Mouse (Mus musculus): ENCODE measurements around the gene D630003M21Rik.

DNA sequence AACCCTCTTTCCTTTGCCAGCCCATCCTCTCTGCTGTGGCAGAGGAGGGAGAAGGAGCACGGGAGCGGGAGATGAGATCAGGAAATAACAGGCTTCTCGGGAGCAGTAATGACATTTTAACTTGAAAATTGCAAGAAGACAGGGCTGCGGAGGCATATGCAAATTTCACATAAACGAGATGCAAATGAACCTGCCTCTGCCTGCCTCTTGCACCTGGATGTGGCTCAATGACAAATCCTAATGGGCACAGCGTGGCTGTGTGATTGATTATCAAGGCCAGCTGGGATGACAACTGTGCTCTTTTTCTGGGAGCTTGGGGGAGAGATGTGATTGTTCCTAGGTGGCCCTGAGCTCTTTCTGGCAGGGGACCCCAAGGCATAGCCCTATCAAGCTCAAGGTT is 47.1 kb downstream of the D630003M21Rik start:
- TF ChIP-seq MAX (IDR thresholded peaks at IDR 0.05; ENCODE audit: low read depth) (no peak), POLR2A (IDR thresholded peaks at IDR 0.05; ENCODE audit: insufficient read length, low read depth) (no peak), POLR2AphosphoS2 (IDR thresholded peaks at IDR 0.05; ENCODE audit: insufficient read length, low read depth) (no peak), MYOD1 (IDR thresholded peaks at IDR 0.05; ENCODE audit: control insufficient read depth in 1 of 3, insufficient read length in 2 of 3, low read depth in 2 of 3) (no peak), REST (IDR thresholded peaks at IDR 0.05; ENCODE audit: insufficient read depth, insufficient read length) (no peak), E2F4 (IDR thresholded peaks at IDR 0.05; ENCODE audit: insufficient read depth) (no peak), USF1 (IDR thresholded peaks at IDR 0.05; ENCODE audit: low read depth) (no peak), SRF (IDR thresholded peaks at IDR 0.05; ENCODE audit: control insufficient read depth, insufficient read length, low read depth) (no peak)

All from myocyte (in vitro differentiated cells).